Comparison of ENCODE assay signal across 8 mouse cellular contexts in genomic region chr10:117363106-117363505, GRCm38 (mm10). TPM values are rescaled to one million over a fixed set of nuclear protein-coding genes. Genes with fewer than 3 reads are reported as not detected.
A peak's percentile ranks its signal among the peaks of the same experiment; 100 is the strongest.
DNase-seq lines count a peak whose midpoint lies in the region; ATAC-seq and TF ChIP-seq lines count a peak whose summit lies in the region.

No protein-coding gene starts in this region.

- no peak for ATAC-seq in cerebellum, adult (ENCODE audit: insufficient number of reproducible peaks, low FRiP score, low TSS enrichment)
- no peak for ATAC-seq in monocyte, adult 5-6 weeks (replicated peaks; ENCODE audit: insufficient number of reproducible peaks, low FRiP score, low TSS enrichment, poor library complexity, severe bottlenecking)
- ATAC-seq in megakaryocyte, adult 5-6 weeks (ENCODE audit: poor library complexity, severe bottlenecking): peak; percentile 57
- ATAC-seq in stomach, postnatal 0 days (ENCODE audit: low FRiP score, low TSS enrichment): no peak

- no peaks in the 10 kb centered on the region for H3K9me3 ChIP-seq in stomach, postnatal 0 days (ENCODE audit: control insufficient read depth, low read length)

- 21% methylated on average over 3 of the region's 3 CpGs for WGBS in stomach, postnatal 0 days

- H3K4me2 ChIP-seq in stomach, postnatal 0 days (replicated peaks; ENCODE audit: low read depth): no peak overlapping the region

- TF ChIP-seq EP300 in stomach, postnatal 0 days (optimal IDR thresholded peaks at IDR 0.05): no peak

- H3K9ac ChIP-seq in stomach, postnatal 0 days (ENCODE audit: low read length): no peak overlapping the region

- H3K36me3 ChIP-seq in stomach, postnatal 0 days (ENCODE audit: control insufficient read depth, insufficient read depth, low read length): peaks cover 11% of the 10 kb centered on the region

- peak; percentile 26 for DNase-seq in cerebellum, adult 11 months
- peak; percentile 22 to 49 for DNase-seq in monocyte, adult 2 months (ENCODE audit: low read depth in 1 of 2, low spot score in 2 of 2)
- peak; percentile 76 to 82 for DNase-seq in cerebellum, postnatal 14 days
- peak; percentile 4 for DNase-seq in heart, postnatal 25 days (ENCODE audit: low spot score)
- DNase-seq in stomach, postnatal 0 days (ENCODE audit: low spot score): peak; percentile 65

- no peaks in the 10 kb centered on the region for H3K4me1 ChIP-seq in stomach, postnatal 0 days (replicated peaks; ENCODE audit: control insufficient read depth, insufficient read depth)

- peak; percentile 85 for TF ChIP-seq CTCF in stomach, postnatal 0 days (IDR thresholded peaks at IDR 0.05; ENCODE audit: low read depth)

- no peaks in the 10 kb centered on the region for H3K27me3 ChIP-seq in stomach, postnatal 0 days (ENCODE audit: control insufficient read depth, insufficient read depth, low read length)

- no peak overlapping the region for H3K27ac ChIP-seq in stomach, postnatal 0 days (replicated peaks)

- H3K4me3 ChIP-seq in stomach, postnatal 0 days (ENCODE audit: low read depth, low read length): no peak overlapping the region

- intact Hi-C loops in heart, postnatal 25 days (cut with DNase I): loop anchor here (1.0 to 10.0 kb wide), 3 partner anchors 39 to 312 kb away; no protein-coding TSS in a partner anchor

RNA-seq across cellular contexts. Expression of gene Cpsf6, which starts 16.7 kb away (rescaled TPM):
- 73.2 to 128 TPM (median 73.7 TPM) in 3 replicates for total RNA-seq in monocyte, adult 5-6 weeks (2017)
- total RNA-seq in heart, postnatal 25 days (2021): 10 to 100 TPM; 27.9 to 35.2 TPM
- total RNA-seq in megakaryocyte, adult 5-6 weeks (2015): 70.3 and 88.4 TPM in 2 replicates
- 87.7 and 103 TPM in 2 replicates for total RNA-seq in megakaryocyte, adult 5-6 weeks (2017)
- polyA plus RNA-seq in stomach, postnatal 0 days (2015; fragmentation: Nextera tagmentation; extraction: Ambion mirVana): 52.5 and 53.6 TPM in 2 replicates

Comparison
In these comparisons a context has a peak if more than half of its experiments do, and no peak if none do; other contexts are left out.
1. DNase-seq: peak in every context shown above with its lines; median percentile 79 in cerebellum, postnatal 14 days; 65 in stomach, postnatal 0 days; 36 in monocyte, adult 2 months; 26 in cerebellum, adult 11 months; 4 in heart, postnatal 25 days.